In the genomic region with DNA sequence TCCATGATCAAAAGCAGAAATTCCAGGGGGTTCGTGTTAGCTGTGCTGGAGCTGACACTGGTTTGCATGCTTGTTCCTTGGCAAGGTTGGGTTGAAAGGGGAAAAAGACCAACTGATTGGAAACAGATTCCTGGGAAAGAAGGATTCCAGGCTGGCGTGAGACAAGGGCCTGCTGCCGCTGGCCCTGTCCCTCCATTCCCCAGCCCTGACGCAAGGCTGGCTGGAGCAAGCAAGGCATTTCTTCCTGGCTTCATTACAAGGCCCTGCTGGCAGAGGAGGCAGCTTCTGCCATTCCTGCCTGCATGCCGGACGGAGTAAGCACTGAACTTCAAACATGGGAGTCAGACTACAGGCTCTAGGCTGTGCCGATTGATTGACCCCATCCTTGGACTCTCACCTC, we compare ENCODE assay signal across 10 mouse cellular contexts. TPM values are rescaled to one million over a fixed set of nuclear protein-coding genes. Genes with fewer than 3 reads are reported as not detected.
DNase-seq lines count a peak whose midpoint lies in the region; ATAC-seq and TF ChIP-seq lines count a peak whose summit lies in the region.
"Had no signal": no experiment of that assay in that cellular context is flagged by ENCODE, and none has a peak within 500 bp of the region (broad histone marks: within the 10 kb centered on the region; RNA-seq: fewer than 3 reads in every experiment).

No protein-coding gene starts in this region.

- intact Hi-C loops in heart, postnatal 36 days (cut with DNase I): no loop called here

- no peak for TF ChIP-seq CTCF in lung, adult 2 months (IDR thresholded peaks at IDR 0.05; ENCODE audit: insufficient read depth, low read length)

- no peak for ATAC-seq in erythroblast, adult 5-6 weeks (replicated peaks; ENCODE audit: low FRiP score, poor library complexity, severe bottlenecking)

- 57% methylated on average over 7 of the region's 7 CpGs for WGBS in lung, adult 2 months

- TF ChIP-seq POLR2A in lung, adult 2 months (IDR thresholded peaks at IDR 0.05; ENCODE audit: borderline replicate concordance, extremely low read depth, low read depth, low read length): no peak

- no peak overlapping the region for H3K4me3 ChIP-seq in lung, adult 2 months (replicated peaks; ENCODE audit: extremely low read depth, low read depth, low read length)
- H3K4me3 ChIP-seq: embryonic facial prominence, embryonic 13.5 days; hindbrain, embryonic 15.5 days had no signal

- peak; percentile 62 to 67 for DNase-seq in lung, adult 18-20 months
- DNase-seq in lung, adult 2 months: no peak
- peak; percentile 100 for DNase-seq in fibroblast of lung, adult 2 months (ENCODE audit: low read depth)
- peak; percentile 57 to 66 for DNase-seq in heart, postnatal 36 days
- peak; percentile 34 for DNase-seq in ovary, postnatal 14 days (ENCODE audit: low spot score)
- DNase-seq in kidney, postnatal 14 days: no peak
- DNase-seq in embryo, embryonic 10 days (ENCODE audit: low spot score): no peak

- H3K4me1 ChIP-seq in lung, adult 2 months (ENCODE audit: control insufficient read depth, insufficient read depth, low read length): no peaks in the 10 kb centered on the region; the same call in 1 of the 2 replicates
- H3K4me1 ChIP-seq: hindbrain, embryonic 15.5 days had no signal

RNA-seq across cellular contexts. Expression of a gene that starts 22.2 kb away (rescaled TPM):
- polyA plus RNA-seq in lung, adult 2 months (2012; rRNA removed): 71.4 and 97.6 TPM in 2 replicates
- total RNA-seq in heart, postnatal 36 days (2021): 1 to 10 TPM; 1.5 to 2.0 TPM
- 0.84 TPM in 1 of 2 replicates, not detected in the other for total RNA-seq in erythroblast, adult 5-6 weeks (2015; ENCODE audit: low replicate concordance)
- total RNA-seq in erythroblast, adult 5-6 weeks (2017; ENCODE audit: low replicate concordance): 0.51 TPM in 1 of 2 replicates, not detected in the other

RNA-seq across cellular contexts. Expression of a gene that starts 48.4 kb away (rescaled TPM):
- 2.4 and 105 TPM in 2 replicates for polyA plus RNA-seq in lung, adult 2 months (2012; rRNA removed)
- total RNA-seq in heart, postnatal 36 days (2021): under 1 TPM; 0.60 to 0.64 TPM
- 2.9 and 5.2 TPM in 2 replicates for total RNA-seq in erythroblast, adult 5-6 weeks (2015; ENCODE audit: low replicate concordance)
- 4.4 and 4.5 TPM in 2 replicates for total RNA-seq in erythroblast, adult 5-6 weeks (2017; ENCODE audit: low replicate concordance)

RNA-seq across cellular contexts. Expression of a gene that starts 55.0 kb away (rescaled TPM):
- polyA plus RNA-seq in lung, adult 2 months (2012; rRNA removed): not detected in 2 replicates
- not detected for total RNA-seq in heart, postnatal 36 days (2021)
- not detected in 2 replicates for total RNA-seq in erythroblast, adult 5-6 weeks (2015; ENCODE audit: low replicate concordance)
- total RNA-seq in erythroblast, adult 5-6 weeks (2017; ENCODE audit: low replicate concordance): not detected in 2 replicates
- polyA plus RNA-seq: embryonic facial prominence, embryonic 13.5 days had no signal

Comparison
In these comparisons a context has a peak if more than half of its experiments do, and no peak if none do; other contexts are left out.
1. DNase-seq: peak in lung, adult 18-20 months (2 of 2), fibroblast of lung, adult 2 months (single experiment), heart, postnatal 36 days (2 of 2) and ovary, postnatal 14 days (single experiment); none in lung, adult 2 months (single experiment), kidney, postnatal 14 days (single experiment) and embryo, embryonic 10 days (single experiment).